Mouse (Mus musculus): Measurements from ENCODE around the gene Angptl2.
"Not testable (repeated sequence)": the region's sequence is repeated elsewhere in the genome, so short reads cannot be mapped to it uniquely, and the experiment has no call there.

Angptl2 gene

DNA sequence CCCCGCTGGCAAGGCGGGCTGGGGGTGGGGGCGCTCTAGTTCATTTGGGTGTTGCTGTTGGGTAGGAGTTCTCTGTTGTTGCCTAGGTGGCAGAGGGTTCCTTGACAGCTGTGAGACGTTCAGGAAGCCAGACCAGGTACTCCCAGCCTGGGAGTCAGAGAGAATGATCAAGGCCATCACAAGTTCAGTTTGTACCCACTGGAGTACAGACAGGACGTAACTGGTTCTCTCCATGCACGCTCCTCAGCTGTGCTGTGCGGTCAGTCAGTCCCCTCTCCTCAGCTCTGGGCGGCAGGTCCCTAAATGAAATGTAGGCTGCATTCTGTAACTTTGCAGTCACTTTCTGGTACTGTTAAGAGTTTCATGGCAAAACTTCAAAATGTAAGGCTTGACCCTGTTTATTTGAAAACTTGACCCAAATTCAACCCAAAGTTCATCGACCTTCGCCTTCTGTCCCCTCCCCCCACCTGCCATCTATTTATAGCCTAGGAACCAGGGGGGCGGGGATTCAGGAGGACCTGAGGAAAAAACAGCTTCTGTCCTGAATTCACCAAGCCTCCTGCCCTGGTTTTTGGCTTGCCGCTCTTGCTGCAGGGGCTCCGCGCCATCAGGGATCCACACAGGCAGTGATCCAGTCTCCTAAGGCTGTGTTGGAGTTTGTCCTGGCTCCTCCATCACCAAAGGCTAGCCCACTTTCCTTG, 15.4 kb upstream of the Angptl2 start:
- no peak for DNase-seq (ENCODE audit: low spot score in 2 of 2)

DNA sequence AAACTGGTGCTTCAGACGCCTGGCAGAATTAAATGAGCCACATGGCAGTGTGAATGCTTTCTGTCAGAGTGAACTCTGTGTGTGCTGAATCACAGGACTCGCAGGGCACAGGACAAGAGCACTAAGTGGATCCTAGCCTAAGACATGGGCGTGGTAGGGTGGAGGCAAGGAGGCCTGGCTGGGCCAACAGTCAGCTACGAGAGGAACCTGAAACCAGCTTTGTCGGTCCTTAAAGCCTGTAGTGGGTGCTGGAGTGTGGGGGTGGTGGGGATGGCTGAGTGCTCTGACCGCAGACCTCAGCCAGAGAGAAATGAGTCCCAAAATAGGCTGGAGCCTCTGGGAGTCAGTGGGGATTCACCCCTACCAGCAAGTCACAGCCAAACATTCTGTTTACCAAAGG, 12.6 kb upstream of the Angptl2 start:
- DNase-seq (ENCODE audit: low spot score in 2 of 2), result no peak

DNA sequence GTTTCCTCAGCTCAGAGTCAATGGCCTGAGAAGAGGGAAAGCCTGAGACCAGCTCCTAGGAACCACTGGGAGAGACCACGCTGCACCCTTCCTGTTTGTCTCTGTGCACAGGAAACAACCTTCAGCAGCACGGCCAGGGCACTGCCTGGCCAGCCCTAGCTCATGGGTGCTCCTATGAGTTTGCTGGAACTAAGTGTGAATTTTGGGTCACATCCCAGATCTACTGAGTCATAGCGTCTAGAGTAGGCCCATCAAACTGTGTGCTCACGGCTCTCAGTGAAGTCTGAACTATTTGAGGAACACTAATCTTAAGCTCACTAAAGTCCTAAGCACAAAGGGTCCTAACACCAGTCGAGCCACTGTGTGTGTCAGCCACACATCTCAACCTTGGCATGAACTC, 10.9 kb upstream of the Angptl2 start:
- DNase-seq (ENCODE audit: low spot score in 2 of 2), result no peak

DNA sequence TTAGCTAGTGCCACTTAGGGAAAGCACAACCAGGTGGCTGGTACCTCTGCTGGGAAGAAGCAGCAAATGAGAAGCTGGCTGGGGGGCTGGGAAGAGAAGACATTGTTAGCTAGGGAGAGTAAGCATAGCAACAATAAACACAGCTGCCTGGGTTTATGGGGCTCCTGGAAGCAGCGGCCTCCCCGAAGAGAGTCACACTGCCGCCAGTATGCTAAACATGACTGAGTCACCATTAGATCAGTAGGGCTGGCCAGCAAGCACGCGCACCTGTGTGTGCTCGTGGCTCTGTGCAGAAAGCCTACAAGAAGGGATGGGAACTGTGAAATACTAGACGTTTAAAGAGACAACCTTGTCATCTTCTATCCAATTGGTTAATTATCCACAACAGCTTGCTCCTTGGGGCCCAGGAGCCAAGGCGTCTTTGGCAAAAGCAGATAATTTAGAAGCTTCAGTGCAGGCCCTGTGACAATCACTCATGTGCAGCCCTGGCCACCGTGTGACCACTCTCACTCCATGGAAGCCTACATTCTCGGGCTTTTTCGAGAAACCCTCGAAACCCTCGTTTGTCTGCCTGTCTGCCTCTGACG, 9.8 kb upstream of the Angptl2 start:
- peak in 1 of 2 experiments; percentile 20 for DNase-seq (ENCODE audit: low spot score in 2 of 2)

DNA sequence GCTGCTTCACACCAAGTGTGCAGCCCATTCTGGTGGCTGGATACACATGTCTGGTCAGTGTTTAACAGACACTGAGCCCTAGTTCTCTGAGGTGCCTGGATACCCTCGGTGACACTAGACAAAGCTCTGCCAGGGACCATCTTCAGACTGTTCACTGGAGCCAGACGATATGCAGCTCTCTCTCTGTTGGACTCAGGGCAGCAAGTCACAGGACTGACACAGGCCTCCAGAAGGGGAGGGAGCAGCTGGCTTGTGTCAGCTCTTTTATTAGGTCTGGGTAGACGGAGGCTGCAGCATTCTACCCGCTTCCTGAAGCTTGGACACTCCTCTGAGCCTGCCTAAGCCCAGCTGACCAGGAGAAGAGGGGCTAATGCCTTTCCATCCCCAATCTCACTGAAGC, 8.8 kb upstream of the Angptl2 start:
- peak in 1 of 2 experiments; percentile 51 for DNase-seq (ENCODE audit: low spot score in 2 of 2)

DNA sequence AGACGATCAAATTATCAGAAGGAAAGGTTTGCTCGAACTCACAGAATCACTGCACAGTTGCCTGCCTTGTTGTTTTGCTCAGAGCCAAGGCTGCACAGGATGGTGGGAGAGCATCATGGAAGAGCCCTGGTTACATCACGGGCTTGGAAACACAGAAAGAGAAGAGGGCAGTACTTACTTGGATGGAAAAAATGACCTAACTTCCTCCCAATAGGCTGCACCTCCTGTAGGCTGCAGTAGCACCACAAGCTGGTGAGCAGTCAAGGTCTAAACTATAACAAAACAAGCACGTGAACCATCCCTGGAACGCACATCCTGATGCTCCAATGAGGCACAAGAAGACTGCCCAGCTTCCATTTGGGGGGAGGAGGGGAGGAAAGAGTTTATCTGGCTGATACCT, 7.7 kb upstream of the Angptl2 start:
- DNase-seq (ENCODE audit: low spot score in 2 of 2), result no peak

DNA sequence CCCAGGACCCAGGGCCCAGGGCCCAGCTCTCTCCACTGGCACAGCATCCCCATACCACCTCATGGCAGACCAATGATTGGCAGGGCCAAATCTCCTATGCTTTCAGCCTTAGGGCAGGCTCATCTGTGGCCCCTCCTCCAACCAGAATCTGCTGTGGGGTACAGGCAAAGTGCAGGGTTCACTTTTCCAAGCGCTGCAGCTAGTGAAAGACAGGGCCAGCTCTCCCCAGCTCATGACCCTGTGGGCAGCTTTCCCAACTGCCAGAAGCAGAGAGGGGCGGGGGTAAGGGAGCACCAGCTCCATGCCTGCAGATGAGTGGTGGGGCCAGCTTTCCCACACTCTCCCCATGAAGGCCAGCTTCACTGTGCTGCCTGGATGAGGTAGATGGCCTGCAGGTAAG, 5.0 kb upstream of the Angptl2 start:
- DNase-seq (ENCODE audit: low spot score in 2 of 2), result no peak

DNA sequence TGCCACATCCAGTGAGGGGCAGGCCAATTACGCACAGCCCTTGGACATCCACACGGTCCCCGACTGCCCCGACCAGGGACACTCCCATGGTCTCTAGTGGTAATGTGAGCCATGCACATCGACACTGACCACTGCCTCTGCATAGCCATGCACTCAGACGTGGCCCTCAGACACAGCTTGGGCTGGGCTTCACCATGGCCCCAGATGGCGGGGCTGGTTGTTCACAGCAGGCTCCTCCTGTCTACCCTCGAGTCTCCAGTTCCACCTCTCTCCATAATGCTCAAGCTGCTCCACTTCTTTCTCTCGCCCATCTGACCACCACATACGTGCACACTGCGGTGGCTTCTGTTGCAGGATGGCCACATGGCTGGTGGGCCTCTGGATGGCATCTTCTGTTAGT, 4.6 kb upstream of the Angptl2 start:
- not testable (repeated sequence) for DNase-seq (ENCODE audit: low spot score in 2 of 2)

DNA sequence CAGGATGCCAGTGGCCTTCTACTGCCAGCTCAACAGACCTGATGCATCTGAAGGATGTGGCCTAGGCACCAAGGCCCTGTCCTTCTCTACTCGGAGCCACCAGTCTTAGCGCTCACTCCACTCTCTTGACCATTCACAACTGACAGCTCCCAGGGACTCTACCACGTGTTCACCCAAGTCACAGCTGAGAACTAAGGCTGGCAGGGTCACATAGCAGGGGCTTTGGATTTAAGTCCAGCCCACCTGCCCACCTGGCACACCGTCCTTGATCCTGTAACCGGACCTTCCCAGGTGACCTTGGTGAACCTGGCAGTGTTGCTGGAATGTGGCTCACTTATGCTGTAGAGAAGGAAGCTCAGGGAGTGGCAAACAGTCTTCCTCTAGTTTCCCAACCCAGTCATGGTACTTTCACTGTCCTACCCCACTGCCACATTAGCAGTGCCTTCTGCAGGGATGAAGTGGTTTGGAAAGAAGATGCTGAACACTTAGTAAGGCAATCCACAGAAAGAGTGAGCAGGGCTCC, 631 bp upstream of the Angptl2 start:
- DNase-seq (ENCODE audit: low spot score in 2 of 2), result no peak

DNA sequence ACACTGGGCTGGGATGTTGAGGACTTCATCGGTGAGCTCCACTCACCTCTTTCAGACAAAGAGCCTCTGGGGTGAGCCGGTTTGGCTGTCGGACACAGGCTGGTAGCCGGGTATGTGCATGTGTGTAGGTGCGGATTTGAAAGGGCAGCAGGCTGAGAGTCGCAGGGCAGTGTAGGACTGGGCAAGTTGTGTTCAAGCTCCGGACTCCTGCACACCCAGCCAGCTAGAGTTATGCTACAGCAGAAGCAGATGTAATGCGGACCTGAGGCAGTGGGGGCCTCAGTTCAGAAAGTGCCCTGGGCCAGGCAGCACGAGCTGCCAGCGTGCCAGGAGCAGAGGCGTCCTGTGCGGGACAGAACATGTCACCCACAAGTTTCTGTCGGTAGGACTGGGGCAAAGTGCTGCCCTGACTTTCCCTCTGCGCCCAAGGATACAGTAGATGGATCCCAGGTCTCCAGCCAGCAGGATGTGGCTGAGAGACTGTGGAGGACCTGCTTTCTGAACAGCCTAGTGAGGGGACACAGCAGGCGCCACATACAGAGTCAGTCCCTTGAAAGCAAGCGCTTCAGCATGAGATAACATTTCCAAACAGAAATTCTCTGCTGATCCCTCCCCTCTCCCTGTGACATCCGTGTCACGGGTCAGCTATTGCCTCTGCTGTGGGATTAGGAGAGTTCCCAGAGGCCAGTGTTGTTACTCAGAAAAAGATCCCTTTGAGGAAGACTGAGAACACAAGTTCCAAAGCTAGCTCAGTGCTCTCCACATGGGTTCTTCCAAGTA, 966 bp downstream of the Angptl2 start:
- DNase-seq (ENCODE audit: low spot score in 2 of 2), result peak in 1 of 2 experiments; percentile 30

DNA sequence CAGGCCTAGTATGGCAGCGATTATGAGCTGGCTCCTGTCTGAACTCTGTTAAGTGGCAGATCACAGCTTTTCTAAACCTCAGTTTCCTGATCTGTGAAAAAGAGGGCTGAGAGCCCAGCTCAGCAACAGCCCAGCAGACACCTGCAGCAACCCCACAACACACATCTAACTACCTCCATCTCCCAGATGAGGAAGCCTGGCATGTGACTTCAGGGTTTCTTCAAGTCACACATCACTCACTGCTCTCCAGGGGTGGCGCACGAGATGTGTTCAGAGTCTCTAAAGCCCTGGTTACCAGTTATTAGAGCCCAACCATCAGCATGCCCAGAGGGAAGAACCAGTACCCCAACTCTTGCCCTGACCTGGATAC, 1.5 kb downstream of the Angptl2 start:
- DNase-seq (ENCODE audit: low spot score in 2 of 2), result no peak

DNA sequence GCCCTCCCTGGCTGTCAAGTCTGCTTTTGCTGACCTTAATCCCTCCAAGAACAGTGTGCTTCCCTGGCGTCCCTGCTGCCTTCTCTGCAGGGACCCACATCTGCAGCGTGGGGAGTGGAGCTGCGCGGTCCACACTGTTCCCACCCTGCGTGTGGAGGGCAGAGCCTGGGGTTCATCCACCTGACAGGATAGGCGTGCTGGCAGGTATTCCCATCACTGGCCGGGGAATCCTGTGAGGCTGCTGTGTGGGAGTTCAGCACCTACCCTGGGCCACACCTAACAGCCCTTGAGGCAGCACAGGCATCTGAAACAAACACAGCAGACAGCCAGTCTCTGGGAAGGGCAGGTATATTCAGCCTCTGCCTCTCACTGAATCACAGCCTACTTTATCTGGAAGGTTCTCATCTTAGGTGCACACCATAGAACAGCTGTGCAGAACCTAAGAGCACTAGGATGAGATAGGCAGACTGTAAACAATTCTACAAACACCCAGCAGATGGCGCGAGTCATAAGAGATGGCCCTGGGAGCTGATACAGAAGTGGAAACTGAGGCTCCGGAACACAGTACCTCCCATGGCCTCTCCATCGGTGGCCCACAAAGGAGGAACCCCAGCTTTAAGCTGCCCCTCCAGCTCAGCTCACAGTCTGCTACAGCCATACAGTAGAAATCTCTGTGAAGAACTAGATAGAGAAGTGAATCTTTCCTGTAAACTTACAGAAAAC, 3.2 kb downstream of the Angptl2 start:
- no peak for DNase-seq (ENCODE audit: low spot score in 2 of 2)

DNA sequence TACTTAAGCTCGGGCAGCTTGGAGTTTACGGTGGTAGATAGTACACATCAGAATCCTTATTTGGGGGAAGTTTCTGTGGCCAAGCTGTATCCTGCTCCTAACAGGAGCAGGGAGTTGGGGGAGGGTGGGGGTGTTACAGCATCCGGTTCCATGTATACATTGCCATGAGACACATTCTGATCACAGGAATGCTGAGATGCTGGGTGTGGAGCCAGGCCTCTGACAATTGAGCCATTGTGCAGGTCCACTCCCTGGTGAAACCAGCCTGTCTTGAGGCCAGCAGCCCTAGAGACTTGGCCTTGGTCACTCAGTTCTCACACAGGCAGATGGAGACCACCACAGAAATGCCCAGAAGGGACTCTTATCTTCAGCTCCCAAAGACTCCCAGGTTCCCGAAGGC, 3.8 kb downstream of the Angptl2 start:
- no peak for DNase-seq (ENCODE audit: low spot score in 2 of 2)

DNA sequence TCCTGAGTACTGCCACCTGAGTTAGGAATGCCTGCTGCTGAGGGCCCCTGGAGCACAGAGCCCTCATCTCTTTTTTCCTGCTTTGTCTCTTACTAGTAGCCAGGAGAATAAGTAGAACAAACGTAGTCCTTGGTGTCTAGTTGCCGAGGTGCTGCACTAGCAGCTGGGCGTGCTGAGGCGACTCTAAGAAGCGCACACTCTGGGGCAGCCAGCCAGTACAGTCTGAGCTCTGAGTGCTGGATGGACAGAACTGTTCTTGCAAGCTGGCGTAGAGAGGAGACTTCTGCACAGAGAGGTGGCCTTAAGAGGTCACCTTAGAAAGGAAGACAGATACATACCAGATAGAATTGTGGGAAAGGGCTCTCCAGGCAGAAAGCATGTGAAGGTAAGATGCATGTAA, 4.4 kb downstream of the Angptl2 start:
- DNase-seq (ENCODE audit: low spot score in 2 of 2), result peak in 1 of 2 experiments; percentile 33

DNA sequence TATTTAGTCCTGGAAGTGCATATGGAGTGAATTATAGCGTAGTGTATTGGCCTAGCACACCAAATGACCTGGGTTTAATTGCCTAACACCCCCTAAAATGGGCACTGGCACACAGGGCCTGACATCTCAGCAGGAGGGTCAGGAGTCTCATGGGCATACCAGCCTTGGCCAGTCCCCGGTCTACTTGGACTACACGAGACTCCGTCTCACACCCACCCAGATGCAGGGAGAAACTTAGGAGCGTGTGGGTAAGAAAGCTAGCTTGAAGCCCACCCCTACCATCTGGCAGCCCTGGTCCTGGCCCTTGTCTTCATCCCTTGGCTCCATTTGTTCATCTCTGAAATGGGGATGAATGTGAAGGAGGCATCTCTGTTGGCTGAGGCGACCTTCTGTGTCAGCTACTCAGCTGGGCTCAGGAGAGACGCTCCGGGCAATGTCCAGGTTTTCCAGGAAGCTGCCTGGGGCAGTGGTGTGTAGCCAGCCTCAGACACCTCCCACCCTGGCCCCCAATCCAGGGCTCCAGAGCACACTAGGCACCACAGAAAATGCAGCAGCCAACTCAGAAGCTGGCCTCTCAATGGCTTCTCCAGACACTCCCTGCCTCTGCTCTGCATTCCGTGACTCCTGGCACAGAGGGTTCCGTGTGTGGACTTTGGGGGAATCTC, 4.9 kb downstream of the Angptl2 start:
- DNase-seq (ENCODE audit: low spot score in 2 of 2), result no peak

DNA sequence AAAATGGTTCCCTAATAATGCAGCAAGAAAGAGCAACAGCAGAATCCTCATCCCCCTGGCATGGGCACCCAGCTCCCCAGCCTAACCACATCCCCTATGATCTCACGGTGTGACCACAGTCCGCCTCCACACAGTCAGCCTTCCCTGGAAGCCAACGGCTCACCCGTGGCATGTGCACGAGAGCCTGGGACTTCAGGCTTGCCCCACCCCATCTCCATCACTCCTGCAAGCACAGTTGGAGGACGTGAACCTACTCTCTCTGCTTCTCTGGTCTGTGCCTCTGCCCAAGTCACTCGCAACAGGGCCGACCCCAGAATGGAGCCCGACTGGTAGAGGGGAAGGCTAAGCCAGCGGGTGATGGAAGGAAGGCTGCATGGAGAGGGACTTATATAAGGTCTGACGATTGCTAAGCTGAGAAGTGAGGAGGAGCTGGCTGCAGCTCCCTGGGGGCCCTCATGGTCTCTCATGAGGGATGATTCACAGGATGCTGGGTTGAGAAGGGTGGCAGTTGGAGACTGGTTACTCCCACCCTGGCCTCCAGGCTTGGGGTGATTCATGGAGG, 5.6 kb downstream of the Angptl2 start:
- no peak for DNase-seq (ENCODE audit: low spot score in 2 of 2)

DNA sequence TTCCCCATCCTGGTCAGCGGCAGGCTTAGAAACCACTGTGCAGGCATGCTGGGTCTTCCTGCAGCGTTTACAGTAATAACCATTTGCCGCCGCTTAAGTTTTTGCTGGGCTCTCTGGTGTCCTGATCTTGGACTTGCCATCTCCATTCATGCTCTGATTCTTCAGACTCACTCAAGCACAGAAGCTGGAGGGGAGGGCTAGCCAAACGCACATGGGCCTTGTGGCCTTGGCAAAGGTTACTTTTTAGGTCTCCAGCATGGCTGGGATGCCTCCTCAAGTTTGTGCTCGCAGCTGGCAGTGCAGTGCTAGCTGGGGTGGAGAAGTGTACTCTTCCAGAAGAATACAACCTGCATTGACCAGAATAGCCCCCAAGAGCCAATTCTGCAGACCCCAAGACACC, 6.6 kb downstream of the Angptl2 start:
- no peak for DNase-seq (ENCODE audit: low spot score in 2 of 2)

DNA sequence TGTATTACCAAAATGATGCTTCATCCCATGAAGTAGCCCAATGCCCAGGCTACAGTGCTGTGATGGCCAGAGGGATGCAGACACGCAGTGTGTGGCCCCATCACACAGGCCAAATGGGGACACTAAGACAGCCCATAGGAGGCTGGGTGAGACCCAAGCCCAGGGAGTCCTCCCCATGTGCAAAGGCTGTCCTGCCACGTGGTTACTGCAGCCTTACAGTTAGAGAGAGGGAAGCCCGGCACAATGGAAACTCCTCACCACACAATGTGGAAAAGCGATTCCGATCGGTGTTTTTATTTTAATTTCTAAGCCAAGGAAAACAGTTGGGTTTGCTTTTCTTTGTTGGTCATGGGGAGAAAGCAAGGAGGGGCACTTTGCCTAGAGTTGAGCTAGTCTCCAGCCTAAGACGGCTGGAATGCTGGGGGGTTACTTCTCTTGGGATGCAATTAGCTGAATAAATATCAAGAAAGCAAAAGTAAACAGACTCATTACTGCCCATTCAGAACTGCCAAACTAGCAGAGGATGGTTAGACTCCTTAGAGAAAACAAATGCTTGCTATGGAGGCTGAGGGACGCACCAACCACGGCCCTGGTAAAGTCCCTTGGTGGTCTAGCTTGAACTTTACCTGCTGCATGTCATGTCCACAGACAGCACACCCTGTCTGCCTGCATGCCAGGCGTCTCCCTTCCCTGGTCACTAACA, 7.9 kb downstream of the Angptl2 start:
- no peak for DNase-seq (ENCODE audit: low spot score in 2 of 2)

DNA sequence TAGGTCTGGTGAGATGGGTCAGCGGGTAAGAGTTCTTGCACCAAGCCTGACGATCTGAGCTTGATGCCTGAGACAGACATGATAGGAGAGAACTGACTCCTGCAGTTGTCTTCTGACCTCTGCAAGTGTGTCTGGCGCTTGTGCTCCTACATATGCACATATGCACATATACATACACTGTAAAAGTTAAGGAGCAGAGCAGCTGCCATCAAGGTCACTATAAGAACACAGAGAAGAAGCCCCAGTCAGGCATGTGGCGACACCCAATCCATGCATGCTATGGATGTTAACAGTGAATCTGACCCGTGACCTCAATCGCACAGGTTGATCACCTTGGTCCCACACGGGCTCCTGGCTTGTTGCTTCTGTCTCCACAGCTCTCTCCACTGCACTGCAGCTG, 10.1 kb downstream of the Angptl2 start:
- no peak for DNase-seq (ENCODE audit: low spot score in 2 of 2)

DNA sequence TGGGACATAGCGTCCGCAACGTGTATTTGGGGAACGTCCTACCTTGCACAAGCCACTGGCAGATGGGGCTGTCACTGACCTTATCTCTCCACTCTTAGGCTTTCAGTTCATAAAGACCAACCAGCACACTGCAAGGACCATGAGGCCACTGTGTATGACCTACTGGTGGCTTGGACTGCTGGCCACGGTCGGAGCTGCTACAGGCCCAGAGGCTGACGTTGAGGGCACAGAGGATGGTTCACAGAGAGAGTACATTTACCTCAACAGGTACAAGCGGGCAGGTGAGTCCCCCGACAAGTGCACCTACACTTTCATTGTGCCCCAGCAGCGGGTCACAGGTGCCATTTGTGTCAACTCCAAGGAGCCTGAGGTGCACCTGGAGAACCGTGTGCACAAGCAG, 12.2 kb downstream of the Angptl2 start:
- DNase-seq (ENCODE audit: low spot score in 2 of 2), result no peak

DNA sequence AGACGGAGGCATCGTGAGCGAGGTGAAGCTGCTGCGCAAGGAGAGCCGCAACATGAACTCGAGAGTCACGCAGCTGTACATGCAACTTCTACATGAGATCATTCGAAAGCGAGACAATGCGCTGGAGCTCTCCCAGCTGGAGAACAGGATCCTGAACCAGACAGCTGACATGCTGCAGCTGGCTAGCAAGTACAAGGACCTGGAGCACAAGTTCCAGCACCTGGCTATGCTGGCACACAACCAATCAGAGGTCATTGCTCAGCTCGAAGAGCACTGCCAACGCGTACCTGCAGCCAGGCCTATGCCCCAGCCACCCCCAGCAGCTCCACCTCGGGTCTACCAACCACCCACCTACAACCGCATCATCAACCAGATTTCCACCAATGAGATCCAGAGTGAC, 12.7 kb downstream of the Angptl2 start:
- DNase-seq (ENCODE audit: low spot score in 2 of 2), result no peak

Data from urinary bladder, postnatal 36 days (tissue).